Mouse (Mus musculus): ENCODE data around the gene Cntnap1. TPM values are rescaled to one million over a fixed set of nuclear protein-coding genes. Genes with fewer than 3 reads are reported as not detected.

Gene Cntnap1
- polyA plus RNA-seq, 1 experiment from 2014 or later: 0.70 TPM

DNA sequence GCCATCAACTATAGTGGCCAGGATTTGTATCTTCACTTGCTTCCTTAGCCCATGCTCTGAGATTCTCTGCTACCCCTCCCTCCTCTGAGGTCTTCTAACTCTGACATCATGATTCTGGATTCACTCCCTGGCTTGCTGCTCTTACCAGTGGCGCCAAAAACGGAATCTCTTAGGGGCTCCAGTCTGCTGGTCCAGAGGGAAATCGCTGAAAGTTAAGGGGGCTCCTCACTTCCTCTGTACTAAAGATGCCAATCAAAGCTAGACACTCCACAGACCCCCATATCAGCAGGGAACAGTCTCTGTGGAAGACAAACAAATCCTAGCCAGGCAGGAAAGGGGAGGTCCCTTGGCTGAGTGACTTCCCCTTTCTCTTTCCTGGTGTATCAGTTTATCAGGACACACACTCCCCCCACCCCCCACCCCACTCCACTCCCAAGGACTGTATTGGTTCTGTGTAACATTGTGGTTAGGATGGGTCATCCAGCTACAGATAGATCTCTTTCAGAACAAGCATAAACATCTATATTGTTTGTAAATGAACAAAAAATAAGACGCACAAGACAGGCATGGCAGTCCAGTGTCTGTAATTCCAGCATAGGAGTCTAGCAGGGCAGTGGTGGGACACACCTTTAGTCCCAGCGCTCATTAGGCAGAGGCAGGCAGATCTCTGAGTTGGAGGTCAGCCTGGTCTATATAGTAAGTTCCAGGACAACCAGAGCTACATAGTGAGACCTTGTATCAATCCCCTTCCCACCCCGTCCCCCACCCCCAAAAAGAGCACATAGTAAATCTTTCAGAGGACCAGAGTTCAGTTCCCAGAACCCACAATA is 61.9 kb downstream of the Cntnap1 start:
- H3K9ac ChIP-seq (ENCODE audit: low read depth, low read length): peak overlapping the region; percentile 16; the same call in 1 of the 2 replicates
- peaks cover 8% of the 10 kb centered on the region for H3K4me1 ChIP-seq (ENCODE audit: control insufficient read depth, insufficient read depth, low read length)
- H3K27me3 ChIP-seq (ENCODE audit: control insufficient read depth, insufficient read depth, low read length): 0 out of 2 replicates have a peak, but pooled peaks cover 4% of the 10 kb centered on the region
- peak overlapping the region; percentile 53 for H3K4me2 ChIP-seq
- ATAC-seq (replicated peaks; ENCODE audit: insufficient number of reproducible peaks, low FRiP score, low TSS enrichment): peak; percentile 81
- peak overlapping the region; percentile 92 for H3K27ac ChIP-seq (ENCODE audit: low read depth, low read length)
- no peak overlapping the region for H3K4me3 ChIP-seq (ENCODE audit: low read depth, low read length)
- WGBS (ENCODE audit: insufficient replicate concordance): 37% methylated on average over 6 of the region's 6 CpGs
- H3K36me3 ChIP-seq (ENCODE audit: control insufficient read depth, insufficient read depth, low read length): no peaks in the 10 kb centered on the region
- no peaks in the 10 kb centered on the region for H3K9me3 ChIP-seq (replicated peaks; ENCODE audit: control insufficient read depth, low read length)

DNA sequence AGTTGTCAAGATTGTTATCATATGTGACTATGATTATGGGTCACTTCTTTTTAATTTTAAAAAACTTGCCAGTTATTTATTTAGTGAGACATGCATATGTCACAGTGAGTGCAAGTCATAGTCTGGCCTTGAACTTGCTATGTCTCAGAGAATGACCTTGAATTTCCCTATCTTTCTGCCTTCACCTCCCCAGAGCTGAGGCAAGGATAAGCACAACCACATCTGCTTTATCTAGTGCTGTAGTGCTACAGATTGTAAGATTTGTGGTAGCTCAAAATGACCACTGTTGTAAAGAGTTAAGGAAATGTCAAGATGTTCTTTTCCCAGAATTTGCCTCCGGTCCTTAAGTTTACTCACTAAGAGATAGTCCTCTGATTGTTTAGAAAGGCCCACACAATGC is 62.9 kb downstream of the Cntnap1 start:
- H3K4me1 ChIP-seq (ENCODE audit: control insufficient read depth, insufficient read depth, low read length): peaks cover 8% of the 10 kb centered on the region
- H3K4me3 ChIP-seq (ENCODE audit: low read depth, low read length): no peak overlapping the region
- H3K27ac ChIP-seq (ENCODE audit: low read depth, low read length): no peak overlapping the region
- WGBS (ENCODE audit: insufficient replicate concordance): 71% methylated on average over 1 of the region's 1 CpGs
- H3K36me3 ChIP-seq (ENCODE audit: control insufficient read depth, insufficient read depth, low read length): no peaks in the 10 kb centered on the region
- no peak overlapping the region for H3K4me2 ChIP-seq
- ATAC-seq (replicated peaks; ENCODE audit: insufficient number of reproducible peaks, low FRiP score, low TSS enrichment): no peak
- H3K9me3 ChIP-seq (replicated peaks; ENCODE audit: control insufficient read depth, low read length): no peaks in the 10 kb centered on the region
- 0 out of 2 replicates have a peak, but pooled peaks cover 4% of the 10 kb centered on the region for H3K27me3 ChIP-seq (ENCODE audit: control insufficient read depth, insufficient read depth, low read length)
- no peak overlapping the region for H3K9ac ChIP-seq (ENCODE audit: low read depth, low read length)

DNA sequence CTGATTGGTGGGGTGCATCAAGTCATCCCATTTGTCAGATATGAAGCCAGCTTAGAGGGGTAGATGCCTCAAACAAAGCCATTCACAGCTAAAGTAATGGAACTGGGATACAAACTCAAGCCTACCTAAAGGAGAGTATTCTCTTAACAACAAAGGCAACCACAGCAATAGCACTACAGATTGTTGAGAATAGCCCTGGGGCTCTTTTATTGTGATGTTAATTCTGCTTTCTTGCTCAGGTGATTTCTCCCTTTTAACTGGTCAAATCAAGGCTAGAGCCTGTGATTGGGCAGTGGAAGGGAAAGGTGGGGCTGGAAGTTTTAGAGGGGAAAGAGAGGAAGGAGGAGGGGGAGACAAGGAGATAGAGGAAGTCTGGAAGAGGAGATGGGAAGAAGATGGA is 63.8 kb downstream of the Cntnap1 start:
- H3K4me1 ChIP-seq (ENCODE audit: control insufficient read depth, insufficient read depth, low read length): peaks cover 8% of the 10 kb centered on the region
- no peak overlapping the region for H3K9ac ChIP-seq (ENCODE audit: low read depth, low read length)
- no peak overlapping the region for H3K27ac ChIP-seq (ENCODE audit: low read depth, low read length)
- no peak overlapping the region for H3K4me2 ChIP-seq
- H3K36me3 ChIP-seq (ENCODE audit: control insufficient read depth, insufficient read depth, low read length): no peaks in the 10 kb centered on the region
- ATAC-seq (replicated peaks; ENCODE audit: insufficient number of reproducible peaks, low FRiP score, low TSS enrichment): no peak
- 0 out of 2 replicates have a peak, but pooled peaks cover 4% of the 10 kb centered on the region for H3K27me3 ChIP-seq (ENCODE audit: control insufficient read depth, insufficient read depth, low read length)
- H3K9me3 ChIP-seq (replicated peaks; ENCODE audit: control insufficient read depth, low read length): no peaks in the 10 kb centered on the region
- no peak overlapping the region for H3K4me3 ChIP-seq (ENCODE audit: low read depth, low read length)

DNA sequence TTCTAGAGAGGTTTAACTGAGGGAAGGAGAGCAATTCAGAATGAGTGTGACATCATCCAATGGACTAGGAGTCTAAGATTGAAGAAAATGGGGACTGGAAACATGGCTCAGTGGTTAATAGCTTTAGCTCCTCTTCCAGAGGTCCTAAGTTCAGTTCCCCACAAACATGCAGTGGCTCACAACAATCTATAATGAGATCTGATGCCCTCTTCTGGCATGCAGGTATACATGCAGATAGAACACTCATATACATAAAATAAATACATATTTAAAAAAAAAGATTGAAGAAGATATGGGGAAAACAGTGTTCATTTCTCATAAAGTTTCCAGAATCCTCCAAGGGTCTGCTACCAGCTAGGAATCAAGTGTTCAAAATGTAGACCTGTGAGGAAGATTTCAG is 65.1 kb downstream of the Cntnap1 start:
- Histone ChIP-seq H3K27me3 (ENCODE audit: control insufficient read depth, insufficient read depth, low read length) (no peaks in the 10 kb centered on the region), H3K36me3 (ENCODE audit: control insufficient read depth, insufficient read depth, low read length) (no peaks in the 10 kb centered on the region), H3K9me3 (replicated peaks; ENCODE audit: control insufficient read depth, low read length) (no peaks in the 10 kb centered on the region), H3K9ac (ENCODE audit: low read depth, low read length) (no peak overlapping the region), H3K4me2 (no peak overlapping the region), H3K27ac (ENCODE audit: low read depth, low read length) (no peak overlapping the region), H3K4me1 (ENCODE audit: control insufficient read depth, insufficient read depth, low read length) (peaks cover 8% of the 10 kb centered on the region), H3K4me3 (ENCODE audit: low read depth, low read length) (no peak overlapping the region)
- no peak for ATAC-seq (replicated peaks; ENCODE audit: insufficient number of reproducible peaks, low FRiP score, low TSS enrichment)

DNA sequence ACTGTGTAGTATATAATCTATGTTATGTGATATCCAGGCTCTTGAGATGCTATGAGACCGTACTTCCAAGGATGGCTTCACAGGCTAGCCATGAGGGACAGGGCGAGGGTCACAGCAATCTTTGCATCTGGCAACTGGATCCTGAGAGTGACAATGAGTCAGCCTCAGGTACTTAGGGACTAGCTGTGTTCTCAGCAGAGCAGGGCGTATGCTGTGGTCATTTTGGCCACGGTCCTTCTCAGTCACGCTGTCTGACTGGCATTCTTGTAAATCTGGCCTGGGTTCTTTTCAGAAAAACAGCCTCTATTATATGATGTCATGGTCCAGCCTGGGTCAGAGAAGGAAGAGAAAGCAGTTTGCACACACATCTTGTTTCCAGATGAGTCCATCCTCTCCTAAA is 66.5 kb downstream of the Cntnap1 start:
- Histone ChIP-seq H3K36me3 (ENCODE audit: control insufficient read depth, insufficient read depth, low read length) (no peaks in the 10 kb centered on the region), H3K9ac (ENCODE audit: low read depth, low read length) (no peak overlapping the region), H3K9me3 (replicated peaks; ENCODE audit: control insufficient read depth, low read length) (no peaks in the 10 kb centered on the region), H3K4me3 (ENCODE audit: low read depth, low read length) (no peak overlapping the region), H3K4me1 (ENCODE audit: control insufficient read depth, insufficient read depth, low read length) (peaks cover 3% of the 10 kb centered on the region; the same call in 1 of the 2 replicates), H3K4me2 (no peak overlapping the region), H3K27me3 (ENCODE audit: control insufficient read depth, insufficient read depth, low read length) (no peaks in the 10 kb centered on the region), H3K27ac (ENCODE audit: low read depth, low read length) (no peak overlapping the region)
- ATAC-seq (replicated peaks; ENCODE audit: insufficient number of reproducible peaks, low FRiP score, low TSS enrichment): no peak
- WGBS (ENCODE audit: insufficient replicate concordance): 92% methylated on average over 5 of the region's 5 CpGs

DNA sequence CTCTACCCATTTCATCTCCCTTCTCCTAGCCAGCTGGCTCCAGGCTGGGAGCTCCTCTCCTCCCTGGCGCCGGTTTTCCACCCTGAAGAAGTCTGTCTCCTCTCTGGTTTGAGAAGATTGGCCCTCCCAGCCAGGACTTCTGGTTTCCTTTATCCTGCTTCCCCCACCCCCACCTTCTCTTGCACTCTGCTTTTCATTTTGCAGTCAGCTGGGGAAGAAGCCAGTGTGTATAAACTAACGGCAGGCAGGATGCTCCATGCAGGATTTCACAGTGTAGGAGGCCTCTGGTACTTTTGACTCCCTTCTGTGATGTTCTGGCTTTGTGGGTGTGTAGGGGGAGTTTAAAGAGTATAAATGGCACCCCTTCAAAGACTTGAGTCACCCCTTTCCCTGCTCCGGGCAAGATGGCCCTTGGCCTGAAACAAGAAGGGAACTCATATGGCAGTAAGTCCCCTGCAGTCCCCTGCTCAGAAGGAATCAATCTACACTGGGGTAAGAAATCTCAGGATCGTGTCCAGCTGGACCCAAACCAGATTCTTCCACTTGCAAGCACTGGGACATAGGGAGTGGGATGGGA is 67.8 kb downstream of the Cntnap1 start:
- H3K4me1 ChIP-seq (ENCODE audit: control insufficient read depth, insufficient read depth, low read length): no peaks in the 10 kb centered on the region
- H3K27ac ChIP-seq (ENCODE audit: low read depth, low read length): peak overlapping the region; percentile 71
- no peaks in the 10 kb centered on the region for H3K27me3 ChIP-seq (ENCODE audit: control insufficient read depth, insufficient read depth, low read length)
- no peak overlapping the region for H3K4me3 ChIP-seq (ENCODE audit: low read depth, low read length)
- WGBS (ENCODE audit: insufficient replicate concordance): 37% methylated on average over 5 of the region's 5 CpGs
- H3K36me3 ChIP-seq (ENCODE audit: control insufficient read depth, insufficient read depth, low read length): no peaks in the 10 kb centered on the region
- H3K4me2 ChIP-seq: no peak overlapping the region
- no peaks in the 10 kb centered on the region for H3K9me3 ChIP-seq (replicated peaks; ENCODE audit: control insufficient read depth, low read length)
- ATAC-seq (replicated peaks; ENCODE audit: insufficient number of reproducible peaks, low FRiP score, low TSS enrichment): no peak
- H3K9ac ChIP-seq (ENCODE audit: low read depth, low read length): no peak overlapping the region

Small RNA genes within 50 kb of the gene (microRNA-seq; reads per million reads assigned to microRNA genes)
- not detected for gene Gm27626 (ENCODE audit: borderline number of aligned reads)

Other genes starting within 250 kb of the Cntnap1 start
- 45.0 and 49.0 TPM in 2 replicates for gene Stat3, start 231.0 kb upstream of the Cntnap1 start, polyA plus RNA-seq (2014; fragmentation: Nextera tagmentation; extraction: Ambion mirVana)
- 113 and 175 TPM in 2 replicates for gene Cavin1, start 199.6 kb upstream of the Cntnap1 start, polyA plus RNA-seq (2014; fragmentation: Nextera tagmentation; extraction: Ambion mirVana)
- 57.1 and 62.2 TPM in 2 replicates for gene Atp6v0a1, start 161.1 kb upstream of the Cntnap1 start, polyA plus RNA-seq (2014; fragmentation: Nextera tagmentation; extraction: Ambion mirVana)
- 9.6 and 13.1 TPM in 2 replicates for gene Naglu, start 100.5 kb upstream of the Cntnap1 start, polyA plus RNA-seq (2014; fragmentation: Nextera tagmentation; extraction: Ambion mirVana)
- 0.11 TPM in 1 of 2 replicates, not detected in the other for gene Hsd17b1, start 92.1 kb upstream of the Cntnap1 start, polyA plus RNA-seq (2014; fragmentation: Nextera tagmentation; extraction: Ambion mirVana)
- 29.6 and 34.3 TPM in 2 replicates for gene Coasy, start 88.0 kb upstream of the Cntnap1 start, polyA plus RNA-seq (2014; fragmentation: Nextera tagmentation; extraction: Ambion mirVana)
- gene Mlx, start 83.2 kb upstream of the Cntnap1 start, polyA plus RNA-seq (2014; fragmentation: Nextera tagmentation; extraction: Ambion mirVana): 34.5 and 36.0 TPM in 2 replicates
- 23.1 and 27.5 TPM in 2 replicates for gene Psmc3ip, start 75.1 kb upstream of the Cntnap1 start, polyA plus RNA-seq (2014; fragmentation: Nextera tagmentation; extraction: Ambion mirVana)
- gene Retreg3, start 50.6 kb upstream of the Cntnap1 start, polyA plus RNA-seq (2014; fragmentation: Nextera tagmentation; extraction: Ambion mirVana): 5.5 and 9.2 TPM in 2 replicates
- gene Tubg1, start 50.6 kb upstream of the Cntnap1 start, polyA plus RNA-seq (2014; fragmentation: Nextera tagmentation; extraction: Ambion mirVana): 82.1 and 83.5 TPM in 2 replicates
- 4.3 TPM in 2 replicates for gene Tubg2, start 14.6 kb upstream of the Cntnap1 start, polyA plus RNA-seq (2014; fragmentation: Nextera tagmentation; extraction: Ambion mirVana)
- gene Plekhh3, start 828 bp downstream of the Cntnap1 start, polyA plus RNA-seq (2014; fragmentation: Nextera tagmentation; extraction: Ambion mirVana): 6.2 TPM in 2 replicates
- gene Ccr10, start 4.9 kb downstream of the Cntnap1 start, polyA plus RNA-seq (2014; fragmentation: Nextera tagmentation; extraction: Ambion mirVana): 0.13 and 0.39 TPM in 2 replicates
- 10.2 and 12.7 TPM in 2 replicates for gene Ezh1, start 55.9 kb downstream of the Cntnap1 start, polyA plus RNA-seq (2014; fragmentation: Nextera tagmentation; extraction: Ambion mirVana)
- gene Ramp2, start 75.5 kb downstream of the Cntnap1 start, polyA plus RNA-seq (2014; fragmentation: Nextera tagmentation; extraction: Ambion mirVana): 230 and 232 TPM in 2 replicates
- 126 and 128 TPM in 2 replicates for gene Vps25, start 83.2 kb downstream of the Cntnap1 start, polyA plus RNA-seq (2014; fragmentation: Nextera tagmentation; extraction: Ambion mirVana)
- 11.1 and 13.7 TPM in 2 replicates for gene Wnk4, start 90.0 kb downstream of the Cntnap1 start, polyA plus RNA-seq (2014; fragmentation: Nextera tagmentation; extraction: Ambion mirVana)
- gene Cntd1, start 108.5 kb downstream of the Cntnap1 start, polyA plus RNA-seq (2014; fragmentation: Nextera tagmentation; extraction: Ambion mirVana): 1.1 TPM in 2 replicates
- 183 and 189 TPM in 2 replicates for gene Coa3, start 108.6 kb downstream of the Cntnap1 start, polyA plus RNA-seq (2014; fragmentation: Nextera tagmentation; extraction: Ambion mirVana)
- 138 and 154 TPM in 2 replicates for gene Becn1, start 131.8 kb downstream of the Cntnap1 start, polyA plus RNA-seq (2014; fragmentation: Nextera tagmentation; extraction: Ambion mirVana)
- 104 and 105 TPM in 2 replicates for gene Psme3, start 145.7 kb downstream of the Cntnap1 start, polyA plus RNA-seq (2014; fragmentation: Nextera tagmentation; extraction: Ambion mirVana)
- gene Aoc2, start 154.5 kb downstream of the Cntnap1 start, polyA plus RNA-seq (2014; fragmentation: Nextera tagmentation; extraction: Ambion mirVana): 0.90 and 1.4 TPM in 2 replicates
- gene Aoc3, start 160.1 kb downstream of the Cntnap1 start, polyA plus RNA-seq (2014; fragmentation: Nextera tagmentation; extraction: Ambion mirVana): 0.20 and 0.24 TPM in 2 replicates
- gene G6pc, start 197.0 kb downstream of the Cntnap1 start, polyA plus RNA-seq (2014; fragmentation: Nextera tagmentation; extraction: Ambion mirVana): not detected in 2 replicates
- 49.7 and 52.3 TPM in 2 replicates for gene Aarsd1, start 247.1 kb downstream of the Cntnap1 start, polyA plus RNA-seq (2014; fragmentation: Nextera tagmentation; extraction: Ambion mirVana)